Mouse (Mus musculus): Measurements from ENCODE around the gene Fam217b.

Gene Fam217b

GRCm38 (mm10) chr2:178414261-178415149, at the start of gene Fam217b, which contains the start of gene Ppp1r3d:
Fam217b (plus strand) TSS chr2:178414524.
Ppp1r3d (minus strand) TSS chr2:178414472.
- peak; percentile 49 for ATAC-seq (ENCODE audit: low TSS enrichment)

GRCm38 (mm10) chr2:178407053-178407815, 7.1 kb upstream of the Fam217b start, which contains the start of gene Sycp2:
Sycp2 (minus strand) TSS chr2:178407685.
- no peak for ATAC-seq (ENCODE audit: low TSS enrichment)

GRCm38 (mm10) chr2:178409024-178409423, 5.3 kb upstream of the Fam217b start:
- no peak for ATAC-seq (ENCODE audit: low TSS enrichment)

DNA sequence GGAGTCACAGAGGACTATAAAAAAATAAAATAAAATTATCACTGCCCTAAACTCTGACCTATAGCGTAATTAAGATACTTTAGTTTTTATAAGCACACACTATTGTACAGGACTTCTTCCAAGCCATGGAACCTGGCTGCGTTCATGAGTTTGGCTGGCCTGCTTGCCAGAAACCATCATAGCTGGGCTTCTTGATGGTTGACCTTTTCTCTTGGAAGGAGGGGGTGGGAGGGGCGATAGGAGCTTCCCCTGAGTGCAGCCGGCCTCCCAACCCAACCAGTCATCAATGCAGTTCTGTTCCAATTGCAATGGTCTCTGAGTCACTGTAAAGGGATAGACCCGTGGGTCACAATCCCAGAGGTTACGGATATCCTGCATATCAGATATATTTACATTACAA, 4.0 kb upstream of the Fam217b start:
- ATAC-seq (ENCODE audit: low TSS enrichment), result no peak

- peak; percentile 38 for ATAC-seq (ENCODE audit: low TSS enrichment)
Measured at GRCm38 (mm10) chr2:178412598-178412997, 1.7 kb upstream of the Fam217b start.

DNA sequence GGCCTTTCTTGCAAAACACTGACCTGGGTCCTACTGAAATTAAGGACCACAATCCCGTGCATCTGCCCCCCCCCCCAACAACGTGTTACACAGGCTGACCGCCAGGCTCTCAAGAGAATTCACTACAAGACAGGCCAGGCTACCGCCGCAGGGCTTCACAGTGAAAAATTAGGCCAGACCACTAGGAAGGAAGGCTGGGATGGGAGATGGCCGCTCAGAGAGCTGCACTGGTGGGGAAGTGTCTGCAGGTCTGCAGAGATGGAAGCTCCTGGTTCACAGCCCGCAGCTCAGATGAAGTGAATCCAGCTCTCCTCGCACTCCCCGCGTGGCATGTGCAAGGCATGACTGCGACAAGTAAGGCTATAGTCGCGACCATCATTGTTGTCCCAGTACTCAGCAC, 1.2 kb upstream of the Fam217b start:
- no peak for ATAC-seq (ENCODE audit: low TSS enrichment)

GRCm38 (mm10) chr2:178413481-178414260, 653 bp upstream of the Fam217b start:
- no peak for ATAC-seq (ENCODE audit: low TSS enrichment)

GRCm38 (mm10) chr2:178415150-178415448, 775 bp downstream of the Fam217b start:
- 0 out of 2 replicates have a peak, but pooled peaks have one; percentile 6 for ATAC-seq (ENCODE audit: low TSS enrichment)

DNA sequence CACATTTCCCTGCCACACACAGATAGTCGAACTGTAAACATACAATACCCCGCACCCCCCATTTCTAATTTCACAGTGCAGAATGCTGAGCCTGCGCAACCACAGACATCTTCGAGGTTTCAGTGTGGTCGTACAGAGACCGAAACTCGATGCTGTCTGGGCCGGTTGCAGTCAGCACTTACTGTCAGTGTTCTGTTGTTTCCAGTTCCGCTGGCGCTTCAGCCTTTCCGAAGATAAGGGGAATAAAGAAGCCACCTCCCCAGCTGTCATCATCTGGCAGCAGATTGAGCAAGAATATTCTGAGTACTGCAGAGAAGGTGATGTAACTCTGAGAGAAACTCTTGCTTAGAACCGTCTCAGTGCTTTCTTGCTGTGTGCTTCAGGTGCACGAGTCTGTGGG, 2.1 kb downstream of the Fam217b start:
- no peak for ATAC-seq (ENCODE audit: low TSS enrichment)

DNA sequence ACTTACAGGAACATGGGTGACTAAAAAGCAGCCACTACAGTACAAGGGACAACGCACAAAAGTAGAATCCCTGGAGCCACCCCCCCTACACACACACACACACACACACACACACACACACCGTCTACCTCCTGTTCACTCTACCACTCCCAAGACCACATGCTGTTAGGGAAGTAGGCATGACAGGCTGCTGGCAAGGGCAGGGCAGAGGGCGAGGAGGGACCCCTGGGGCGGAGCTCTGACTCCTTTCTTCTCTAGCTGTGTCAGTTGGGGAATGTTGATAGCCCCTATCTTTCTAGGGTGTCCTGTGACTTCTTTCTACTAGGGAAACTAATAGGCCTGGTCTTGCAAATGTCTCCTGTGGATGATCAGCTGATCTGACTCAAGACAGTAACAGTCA, 2.6 kb downstream of the Fam217b start:
- ATAC-seq (ENCODE audit: low TSS enrichment), result no peak

DNA sequence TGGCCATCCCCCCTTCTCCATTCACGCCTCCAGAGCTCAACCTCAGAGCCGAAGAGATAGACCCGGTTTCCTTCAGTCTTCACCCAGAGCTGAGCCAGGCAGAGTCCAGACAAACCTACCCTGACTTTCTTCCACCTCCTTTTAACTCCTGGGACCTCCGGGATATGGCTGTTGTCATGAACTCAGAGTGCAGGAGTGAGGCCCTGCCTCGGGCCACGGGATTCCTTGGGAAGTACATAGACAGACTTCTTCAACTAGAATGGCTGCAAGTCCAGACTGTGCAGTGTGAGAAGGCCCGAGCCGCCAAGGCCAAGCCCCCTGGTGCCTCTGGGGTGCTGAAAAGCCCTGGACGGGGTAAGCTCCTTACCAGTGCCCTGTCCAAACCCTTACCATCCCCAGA, 6.3 kb downstream of the Fam217b start:
- ATAC-seq (ENCODE audit: low TSS enrichment), result no peak

- no peak for ATAC-seq (ENCODE audit: low TSS enrichment)
Measured at GRCm38 (mm10) chr2:178421603-178422002, 7.3 kb downstream of the Fam217b start.

- ATAC-seq (ENCODE audit: low TSS enrichment), result no peak
Measured at GRCm38 (mm10) chr2:178422186-178422585, 7.9 kb downstream of the Fam217b start.

DNA sequence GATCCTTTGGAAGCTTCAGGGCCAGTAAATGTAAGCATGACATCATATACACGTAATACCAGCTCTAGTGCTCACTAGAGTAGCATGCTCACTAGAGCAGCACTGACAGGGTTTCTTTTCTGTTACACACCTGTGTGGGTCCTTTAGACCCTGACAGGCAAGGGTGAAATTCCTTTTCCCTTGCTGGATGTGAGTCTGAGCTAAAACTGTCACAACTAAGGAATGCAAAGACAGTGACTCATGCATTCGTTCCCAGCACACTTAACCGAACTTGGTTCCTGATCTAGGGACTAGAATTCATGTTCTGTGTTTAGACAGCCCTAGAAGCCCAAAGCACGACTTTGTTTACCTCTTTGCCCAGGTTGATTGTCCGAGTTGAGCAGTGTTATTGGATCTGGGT, 8.9 kb downstream of the Fam217b start:
- ATAC-seq (ENCODE audit: low TSS enrichment), result no peak

- ATAC-seq (ENCODE audit: low TSS enrichment), result no peak
Measured at GRCm38 (mm10) chr2:178426229-178426628, 11.9 kb downstream of the Fam217b start.

- ATAC-seq (ENCODE audit: low TSS enrichment), result no peak
Measured at GRCm38 (mm10) chr2:178427181-178427580, 12.9 kb downstream of the Fam217b start.

GRCm38 (mm10) chr2:178428183-178428582, 13.9 kb downstream of the Fam217b start:
- no peak for ATAC-seq (ENCODE audit: low TSS enrichment)

GRCm38 (mm10) chr2:178428676-178429075, 14.4 kb downstream of the Fam217b start:
- ATAC-seq (ENCODE audit: low TSS enrichment), result no peak

GRCm38 (mm10) chr2:178429426-178429825, 15.1 kb downstream of the Fam217b start:
- no peak for ATAC-seq (ENCODE audit: low TSS enrichment)

- ATAC-seq (ENCODE audit: low TSS enrichment), result no peak
Measured at GRCm38 (mm10) chr2:178430231-178430630, 15.9 kb downstream of the Fam217b start, which contains the start of gene Cdh26. Cdh26 (plus strand) TSS chr2:178430531.

GRCm38 (mm10) chr2:178433495-178433894, 19.2 kb downstream of the Fam217b start:
- no peak for ATAC-seq (ENCODE audit: low TSS enrichment)

GRCm38 (mm10) chr2:178433903-178434302, 19.6 kb downstream of the Fam217b start:
- ATAC-seq (ENCODE audit: low TSS enrichment), result no peak

Data from frontal cortex, adult (tissue).